Mouse (Mus musculus): ENCODE measurements at regions not wholly inside any gene's neighbourhood (a gene's known extent, or its start where the extent isn't known, plus 50 kb on each side); places are given as distances from the start of the nearest gene placed in this dataset.
"Not testable (repeated sequence)": the region's sequence is repeated elsewhere in the genome, so short reads cannot be mapped to it uniquely, and the experiment has no call there.

GRCm38 (mm10) chr3:5806947-5807575 lies 56.5 kb downstream of the Gm8797 start:
- no peak for DNase-seq
- TF ChIP-seq CTCF (IDR thresholded peaks at IDR 0.05; ENCODE audit: borderline replicate concordance, insufficient read depth, low read depth, low read length) (no peak), POLR2A (IDR thresholded peaks at IDR 0.05; ENCODE audit: borderline replicate concordance, insufficient read depth, low read length) (no peak)
- Histone ChIP-seq H3K27ac (ENCODE audit: insufficient read depth, low read length) (no peak overlapping the region), H3K4me3 (replicated peaks; ENCODE audit: insufficient read depth, low read depth, low read length) (no peak overlapping the region), H3K27me3 (ENCODE audit: control insufficient read depth, insufficient read depth, low read length) (no peaks in the 10 kb centered on the region), H3K4me1 (ENCODE audit: control insufficient read depth, insufficient read depth, low read length) (no peaks in the 10 kb centered on the region)
- 95% methylated on average over 2 of the region's 2 CpGs for WGBS

DNA sequence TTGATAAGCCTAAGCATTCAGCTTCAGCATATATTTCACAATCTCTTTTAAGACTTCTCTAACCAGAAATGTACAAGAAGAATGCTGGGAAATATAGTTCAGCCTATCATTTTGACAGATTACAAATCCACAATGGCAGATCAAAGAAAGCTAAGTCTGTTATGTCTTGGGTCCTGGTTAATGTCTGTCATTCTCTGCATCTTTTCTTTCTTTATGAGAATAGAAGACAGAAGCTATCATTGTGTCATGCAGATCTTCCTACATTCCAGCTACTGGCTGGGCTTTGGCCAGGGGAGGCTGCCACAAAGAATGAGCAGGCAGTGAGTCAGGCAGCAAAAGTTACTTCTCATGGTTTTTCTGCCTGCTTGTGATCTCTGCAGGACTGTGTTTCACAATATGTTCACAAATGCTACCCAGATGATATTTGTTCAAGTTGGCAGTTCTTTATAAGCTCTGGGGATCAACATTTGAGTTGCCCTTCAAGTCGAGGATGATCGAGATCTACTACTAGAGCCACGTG lies 60.5 kb downstream of the Gm8797 start:
- 58% methylated on average over 3 of the region's 3 CpGs for WGBS
- Histone ChIP-seq H3K4me1 (ENCODE audit: control insufficient read depth, insufficient read depth, low read length) (no peaks in the 10 kb centered on the region), H3K27me3 (ENCODE audit: control insufficient read depth, insufficient read depth, low read length) (no peaks in the 10 kb centered on the region), H3K4me3 (replicated peaks; ENCODE audit: insufficient read depth, low read depth, low read length) (no peak overlapping the region), H3K27ac (ENCODE audit: insufficient read depth, low read length) (no peak overlapping the region)
- TF ChIP-seq CTCF (IDR thresholded peaks at IDR 0.05; ENCODE audit: borderline replicate concordance, insufficient read depth, low read depth, low read length), result no peak
- TF ChIP-seq POLR2A (IDR thresholded peaks at IDR 0.05; ENCODE audit: borderline replicate concordance, insufficient read depth, low read length), result no peak
- no peak for DNase-seq

DNA sequence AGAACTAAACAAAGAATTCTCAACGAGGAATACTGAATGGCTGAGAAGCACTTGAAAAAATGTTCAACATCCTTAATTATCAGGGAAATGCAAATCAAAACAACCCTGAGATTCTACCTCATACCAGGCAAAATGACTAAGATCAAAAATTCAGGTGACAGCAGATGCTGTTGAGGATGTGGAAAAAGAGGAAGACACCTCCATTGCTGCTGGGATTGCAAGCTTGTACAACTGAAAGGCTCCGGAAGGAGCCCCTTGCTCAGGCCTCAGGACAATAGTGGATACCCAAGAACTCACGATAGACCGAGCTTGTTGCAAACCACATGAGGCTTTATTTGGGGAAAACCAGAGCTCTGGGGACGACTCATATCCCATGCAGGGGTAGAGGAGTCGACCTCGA lies 69.6 kb downstream of the Gm8797 start:
- not testable (repeated sequence) for H3K4me3 ChIP-seq (replicated peaks; ENCODE audit: insufficient read depth, low read depth, low read length); H3K27ac ChIP-seq (ENCODE audit: insufficient read depth, low read length); DNase-seq; H3K4me1 ChIP-seq (ENCODE audit: control insufficient read depth, insufficient read depth, low read length); H3K27me3 ChIP-seq (ENCODE audit: control insufficient read depth, insufficient read depth, low read length)
- 83% methylated on average over 7 of the region's 7 CpGs for WGBS

DNA sequence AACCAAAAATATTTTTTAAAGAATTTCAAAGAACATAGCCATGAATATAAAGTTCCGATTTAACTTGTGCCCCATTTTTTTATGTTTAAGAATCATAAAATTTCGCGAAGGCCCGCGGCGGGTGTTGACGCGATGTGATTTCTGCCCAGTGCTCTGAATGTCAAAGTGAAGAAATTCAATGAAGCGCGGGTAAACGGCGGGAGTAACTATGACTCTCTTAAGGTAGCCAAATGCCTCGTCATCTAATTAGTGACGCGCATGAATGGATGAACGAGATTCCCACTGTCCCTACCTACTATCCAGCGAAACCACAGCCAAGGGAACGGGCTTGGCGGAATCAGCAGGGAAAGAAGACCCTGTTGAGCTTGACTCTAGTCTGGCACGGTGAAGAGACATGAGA lies 109.6 kb downstream of the Gm8797 start:
- H3K4me1 ChIP-seq (ENCODE audit: control insufficient read depth, insufficient read depth, low read length); H3K27ac ChIP-seq (ENCODE audit: insufficient read depth, low read length); H3K27me3 ChIP-seq (ENCODE audit: control insufficient read depth, insufficient read depth, low read length); H3K4me3 ChIP-seq (replicated peaks; ENCODE audit: insufficient read depth, low read depth, low read length): not testable (repeated sequence)
- 31% methylated on average over 20 of the region's 20 CpGs for WGBS
- DNase-seq, result peak; percentile 100

DNA sequence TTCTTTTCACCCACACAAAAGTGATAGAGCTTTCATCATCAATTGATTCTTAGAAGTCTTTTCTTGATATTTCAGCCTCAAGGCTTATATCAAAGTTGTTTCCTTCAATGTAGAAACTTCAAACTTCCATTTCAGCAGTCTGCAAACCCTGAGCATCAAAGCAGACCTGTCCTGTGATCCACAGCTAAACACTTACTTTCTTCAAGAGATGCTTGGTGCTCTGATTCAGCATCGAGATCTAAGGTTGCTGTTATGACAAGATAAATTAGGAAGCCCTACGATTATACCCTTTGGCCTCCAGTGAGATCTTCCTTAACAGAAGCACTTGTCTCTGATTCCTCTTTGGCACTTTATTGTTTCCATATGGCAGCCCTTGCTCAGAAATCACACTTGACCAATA lies 119.8 kb downstream of the Gm8797 start:
- Histone ChIP-seq H3K4me3 (replicated peaks; ENCODE audit: insufficient read depth, low read depth, low read length) (no peak overlapping the region), H3K27ac (ENCODE audit: insufficient read depth, low read length) (no peak overlapping the region), H3K27me3 (ENCODE audit: control insufficient read depth, insufficient read depth, low read length) (no peaks in the 10 kb centered on the region), H3K4me1 (ENCODE audit: control insufficient read depth, insufficient read depth, low read length) (no peaks in the 10 kb centered on the region)
- no peak for DNase-seq
- no peak for TF ChIP-seq CTCF (IDR thresholded peaks at IDR 0.05; ENCODE audit: borderline replicate concordance, insufficient read depth, low read depth, low read length)
- no peak for TF ChIP-seq POLR2A (IDR thresholded peaks at IDR 0.05; ENCODE audit: borderline replicate concordance, insufficient read depth, low read length)
- WGBS, result 85% methylated on average over 2 of the region's 2 CpGs

- no peaks in the 10 kb centered on the region for H3K27me3 ChIP-seq (ENCODE audit: control insufficient read depth, insufficient read depth, low read length)
- no peaks in the 10 kb centered on the region for H3K4me1 ChIP-seq (ENCODE audit: control insufficient read depth, insufficient read depth, low read length)
- no peak overlapping the region for H3K27ac ChIP-seq (ENCODE audit: insufficient read depth, low read length)
- TF ChIP-seq POLR2A (IDR thresholded peaks at IDR 0.05; ENCODE audit: borderline replicate concordance, insufficient read depth, low read length) (no peak), CTCF (IDR thresholded peaks at IDR 0.05; ENCODE audit: borderline replicate concordance, insufficient read depth, low read depth, low read length) (no peak)
- no peak for DNase-seq
- H3K4me3 ChIP-seq (replicated peaks; ENCODE audit: insufficient read depth, low read depth, low read length), result no peak overlapping the region
Observed at GRCm38 (mm10) chr3:5879113-5879512, 128.5 kb downstream of the Gm8797 start.

GRCm38 (mm10) chr3:5917536-5917935 lies 166.9 kb downstream of the Gm8797 start:
- 85% methylated on average over 1 of the region's 1 CpGs for WGBS
- Histone ChIP-seq H3K27ac (ENCODE audit: insufficient read depth, low read length) (no peak overlapping the region), H3K4me1 (ENCODE audit: control insufficient read depth, insufficient read depth, low read length) (no peaks in the 10 kb centered on the region), H3K4me3 (replicated peaks; ENCODE audit: insufficient read depth, low read depth, low read length) (no peak overlapping the region), H3K27me3 (ENCODE audit: control insufficient read depth, insufficient read depth, low read length) (no peaks in the 10 kb centered on the region)
- no peak for DNase-seq
- TF ChIP-seq POLR2A (IDR thresholded peaks at IDR 0.05; ENCODE audit: borderline replicate concordance, insufficient read depth, low read length) (no peak), CTCF (IDR thresholded peaks at IDR 0.05; ENCODE audit: borderline replicate concordance, insufficient read depth, low read depth, low read length) (no peak)

- not testable (repeated sequence) for H3K4me1 ChIP-seq (ENCODE audit: control insufficient read depth, insufficient read depth, low read length); DNase-seq; H3K27ac ChIP-seq (ENCODE audit: insufficient read depth, low read length); H3K4me3 ChIP-seq (replicated peaks; ENCODE audit: insufficient read depth, low read depth, low read length); H3K27me3 ChIP-seq (ENCODE audit: control insufficient read depth, insufficient read depth, low read length)
- 84% methylated on average over 11 of the region's 11 CpGs for WGBS
Observed at GRCm38 (mm10) chr3:5950243-5950642, 199.6 kb downstream of the Gm8797 start.

DNA sequence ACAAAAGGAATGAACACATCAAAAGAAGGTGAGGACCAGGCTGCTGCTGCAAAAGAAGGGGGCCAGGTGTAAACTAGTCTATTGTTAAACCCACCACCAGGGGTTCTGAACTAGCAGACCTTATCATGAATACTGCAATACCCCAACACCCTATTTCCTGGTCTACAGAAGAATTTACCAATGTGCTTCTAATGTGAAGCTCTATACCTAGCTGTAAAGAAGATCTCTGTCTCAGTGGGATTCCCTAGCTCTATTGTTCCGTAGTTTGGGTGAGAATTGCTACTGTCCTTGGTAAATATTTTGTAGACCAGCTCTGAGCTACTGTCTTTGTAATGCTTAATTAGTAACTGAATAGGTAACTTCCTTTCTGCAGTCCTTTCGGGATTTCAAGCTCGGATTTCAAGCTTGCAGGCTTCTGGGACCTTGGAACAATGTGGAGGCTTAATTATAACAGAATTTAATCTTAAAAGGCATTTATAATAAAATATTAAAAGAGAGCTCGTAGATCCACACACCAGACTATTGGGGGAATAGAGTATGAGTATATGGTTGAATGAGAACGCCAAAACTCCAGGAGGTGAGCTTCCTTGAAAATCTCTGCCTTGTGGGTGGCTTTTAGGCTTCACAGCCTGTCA lies 238.5 kb downstream of the Gm8797 start:
- not testable (repeated sequence) for DNase-seq; H3K4me3 ChIP-seq (replicated peaks; ENCODE audit: insufficient read depth, low read depth, low read length); H3K4me1 ChIP-seq (ENCODE audit: control insufficient read depth, insufficient read depth, low read length); H3K27ac ChIP-seq (ENCODE audit: insufficient read depth, low read length); H3K27me3 ChIP-seq (ENCODE audit: control insufficient read depth, insufficient read depth, low read length)
- 78% methylated on average over 5 of the region's 5 CpGs for WGBS
